Mouse (Mus musculus) urinary bladder, adult 2 months (tissue): ENCODE measurements around the gene Lsm6. TPM values are rescaled to one million over a fixed set of nuclear protein-coding genes. Genes with fewer than 3 reads are reported as not detected.
"Not testable (repeated sequence)": the region's sequence is repeated elsewhere in the genome, so short reads cannot be mapped to it uniquely, and the experiment has no call there.

Experiments used
- DNase-seq: peaks from one replicate; pipeline ENCODE4 v3.0.0; 2022; ENCODE audit warnings: low spot score
- polyA plus RNA-seq: library from polyadenylated mRNA; depleted of rRNA; stranded (reverse); fragments of >200 nt; gene quantifications from 2 replicates; pipeline ENCODE4 v1.2.3, GENCODE M21; 2012; rRNA removed

Gene Lsm6
- 65.2 and 68.3 TPM in 2 replicates for polyA plus RNA-seq

DNA sequence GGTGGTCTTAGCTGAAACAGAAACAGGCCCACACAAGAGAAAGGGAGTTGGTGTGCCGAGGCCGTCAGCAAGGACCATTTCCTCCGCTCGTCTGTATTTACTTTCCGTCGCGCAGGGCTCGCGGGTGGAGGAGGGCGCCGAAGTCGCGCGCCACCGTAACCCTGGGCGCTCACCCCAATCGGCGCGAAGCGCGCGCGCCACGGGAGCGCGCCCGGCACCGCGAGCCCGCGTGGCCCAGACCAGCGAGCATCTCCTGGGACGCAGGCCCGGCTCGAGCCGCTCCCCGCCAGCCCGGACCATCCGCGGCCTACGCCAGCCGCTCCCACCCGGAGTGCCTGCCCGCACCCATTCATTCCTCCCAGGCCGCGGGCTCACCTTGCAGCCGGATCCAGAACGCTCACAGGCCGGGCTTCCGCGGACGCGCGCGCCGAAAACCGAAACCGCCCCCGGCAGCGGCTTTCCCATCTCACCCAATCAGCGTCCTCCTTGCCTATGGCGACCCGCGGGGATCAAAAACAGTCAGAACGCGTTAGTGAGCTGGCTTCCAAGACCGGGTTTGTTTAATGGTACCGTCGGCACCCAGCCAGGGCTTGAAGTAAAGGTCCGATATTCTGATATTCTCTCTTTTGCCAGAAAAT lies at the start of gene Lsm6:
Lsm6 (minus strand) TSS at position 468 of the 638 bp plus-strand sequence.
- peak; percentile 99 for DNase-seq

DNA sequence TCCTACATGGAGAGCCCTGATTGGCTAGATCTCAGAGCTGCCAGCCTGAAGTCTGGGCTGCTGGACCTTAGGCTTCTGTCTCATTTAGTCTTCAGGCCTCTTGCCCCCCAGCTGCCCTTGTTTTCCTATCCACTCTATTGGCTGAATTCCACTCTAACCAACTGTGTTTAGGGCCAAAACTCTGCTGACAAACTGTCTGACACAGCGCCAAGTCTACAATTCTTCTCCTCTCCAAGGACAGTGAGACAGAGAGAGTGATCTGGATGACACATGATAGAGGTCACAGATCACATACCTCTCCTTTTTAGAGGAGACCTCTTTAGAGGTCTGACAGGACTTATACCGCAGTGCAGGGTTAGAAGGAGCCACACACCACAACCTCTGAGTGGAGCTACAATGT lies 46.1 kb upstream of the Lsm6 start:
- no peak for DNase-seq

DNA sequence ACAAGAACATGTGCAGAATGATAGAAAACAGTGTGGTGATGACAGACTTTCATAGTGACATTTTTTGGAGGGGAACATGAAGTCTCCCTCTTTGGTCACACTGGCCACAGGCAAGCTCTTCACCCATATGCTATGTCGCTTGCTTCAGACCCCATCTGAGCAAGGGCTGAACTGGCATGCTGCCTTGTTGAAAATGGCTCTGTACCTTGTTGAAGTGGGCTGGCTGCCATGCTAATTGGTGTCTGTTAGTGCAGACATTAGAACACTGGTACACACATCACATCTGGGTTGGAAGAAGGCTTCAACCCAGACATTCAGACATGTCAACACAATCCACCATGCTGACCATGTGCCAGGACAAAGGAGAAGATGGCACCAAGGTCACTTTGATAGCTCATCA lies 42.1 kb upstream of the Lsm6 start:
- DNase-seq, result no peak

DNA sequence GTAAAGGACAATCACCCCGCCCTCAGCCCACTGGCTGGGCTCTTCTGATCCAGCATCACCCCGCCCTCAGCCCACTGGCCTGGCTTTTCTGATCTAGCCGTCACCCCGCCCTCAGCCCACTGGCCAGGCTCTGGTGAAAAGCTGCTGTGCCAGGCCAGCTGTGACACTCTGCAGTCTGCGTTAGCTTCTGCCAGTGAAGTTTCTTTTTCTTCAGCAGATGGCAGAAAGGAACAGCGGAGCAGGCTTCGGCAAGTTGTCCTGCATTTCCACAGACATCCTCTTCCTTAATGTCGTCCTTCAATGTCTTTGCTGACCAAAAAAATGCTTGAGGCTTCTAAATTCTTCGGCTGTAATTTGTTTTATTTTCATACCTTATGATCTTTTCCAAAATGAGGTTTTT lies 41.1 kb upstream of the Lsm6 start:
- no peak for DNase-seq

DNA sequence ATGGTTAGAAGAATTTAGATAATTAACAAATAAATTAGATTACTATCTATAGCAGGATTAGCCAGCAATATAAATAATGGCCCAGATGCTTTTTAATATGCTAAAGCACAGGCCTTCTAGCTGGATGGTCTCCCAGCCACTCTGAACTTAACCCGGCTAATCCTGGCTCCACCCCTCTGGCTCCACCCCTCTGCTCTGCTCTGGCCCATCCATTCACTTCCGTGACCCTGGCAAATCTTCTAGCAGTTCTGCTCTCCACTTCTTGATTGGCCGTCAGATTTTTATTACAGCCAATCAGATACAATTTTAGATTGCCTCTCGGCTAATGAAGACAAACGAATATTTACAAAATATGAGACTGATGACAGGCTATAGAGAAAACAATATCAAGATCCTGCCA lies 39.8 kb upstream of the Lsm6 start:
- no peak for DNase-seq

DNA sequence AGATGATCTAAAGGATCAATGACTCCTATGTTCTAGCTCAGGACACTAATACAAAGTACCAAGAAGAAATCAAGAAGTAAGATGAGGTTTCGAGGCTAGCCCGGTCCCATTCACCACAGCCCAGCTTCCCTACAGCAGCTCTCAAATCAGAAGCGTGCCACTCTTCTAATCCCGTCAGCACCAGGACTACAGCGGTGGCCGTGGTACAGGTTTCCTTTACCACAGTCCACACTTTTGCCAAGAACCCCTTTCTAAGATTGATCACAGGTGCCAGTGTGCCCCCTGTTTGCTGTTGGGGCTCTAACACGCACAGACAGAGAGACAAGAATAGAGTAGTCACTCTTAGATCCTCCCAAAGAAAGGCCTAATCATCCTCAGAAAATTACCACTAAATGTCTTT lies 36.5 kb upstream of the Lsm6 start:
- DNase-seq, result no peak

DNA sequence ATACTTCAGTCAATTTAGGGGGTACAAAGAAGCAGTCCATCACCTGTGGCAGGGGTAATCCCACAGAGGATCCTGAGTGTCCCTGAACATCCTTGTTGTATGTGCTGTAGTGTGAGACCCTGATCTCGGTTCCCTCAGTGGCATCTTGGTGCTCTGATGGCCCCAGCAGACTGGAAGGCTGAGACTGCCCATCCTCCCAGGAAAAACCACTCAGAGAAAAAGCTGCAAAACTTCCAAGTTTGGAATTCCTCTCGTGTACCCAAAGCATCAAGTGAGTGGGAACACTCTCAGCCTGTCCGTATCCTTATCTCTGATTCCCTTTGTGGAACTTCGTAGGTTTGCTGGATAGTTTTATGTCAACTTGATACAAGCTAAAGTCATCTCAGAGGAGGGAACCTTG lies 31.3 kb upstream of the Lsm6 start:
- no peak for DNase-seq

DNA sequence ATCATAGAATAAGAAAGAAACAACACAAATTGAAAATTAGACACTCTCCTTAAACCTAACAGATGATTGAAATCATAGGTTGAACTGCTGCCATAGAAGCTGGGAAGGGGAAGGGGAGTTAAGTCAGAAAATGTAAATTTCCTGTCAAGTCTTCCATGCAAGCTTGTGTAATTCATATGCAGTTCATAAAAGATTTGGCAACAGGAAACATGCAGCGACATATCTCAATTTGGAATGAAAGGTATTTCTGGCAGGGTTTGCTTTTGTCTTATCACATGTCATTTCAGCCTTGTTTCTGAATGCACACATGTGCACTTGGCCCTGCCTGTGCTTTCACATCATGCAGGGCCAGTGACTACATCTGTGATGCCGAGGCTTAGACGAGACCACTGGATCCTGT lies 26.3 kb upstream of the Lsm6 start:
- no peak for DNase-seq

DNA sequence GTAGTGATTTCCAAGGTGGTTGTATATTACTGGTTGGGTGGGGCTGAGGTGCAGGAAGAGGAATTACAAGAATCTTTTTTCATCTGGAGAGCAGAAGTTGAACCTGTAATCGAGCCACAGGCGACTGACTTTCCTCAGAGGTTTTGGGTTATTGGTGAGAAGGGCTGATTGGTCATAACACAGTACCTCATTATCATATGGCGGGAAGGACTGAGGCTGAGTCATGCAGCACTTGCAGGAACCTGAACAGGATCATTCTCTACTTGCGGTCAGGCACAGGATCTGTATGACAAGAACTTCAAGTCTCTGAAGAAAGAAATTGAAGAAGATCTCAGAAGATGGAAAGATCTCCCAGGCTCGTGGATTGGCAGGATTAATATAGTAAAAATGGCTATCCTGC lies 23.6 kb upstream of the Lsm6 start:
- DNase-seq, result no peak

DNA sequence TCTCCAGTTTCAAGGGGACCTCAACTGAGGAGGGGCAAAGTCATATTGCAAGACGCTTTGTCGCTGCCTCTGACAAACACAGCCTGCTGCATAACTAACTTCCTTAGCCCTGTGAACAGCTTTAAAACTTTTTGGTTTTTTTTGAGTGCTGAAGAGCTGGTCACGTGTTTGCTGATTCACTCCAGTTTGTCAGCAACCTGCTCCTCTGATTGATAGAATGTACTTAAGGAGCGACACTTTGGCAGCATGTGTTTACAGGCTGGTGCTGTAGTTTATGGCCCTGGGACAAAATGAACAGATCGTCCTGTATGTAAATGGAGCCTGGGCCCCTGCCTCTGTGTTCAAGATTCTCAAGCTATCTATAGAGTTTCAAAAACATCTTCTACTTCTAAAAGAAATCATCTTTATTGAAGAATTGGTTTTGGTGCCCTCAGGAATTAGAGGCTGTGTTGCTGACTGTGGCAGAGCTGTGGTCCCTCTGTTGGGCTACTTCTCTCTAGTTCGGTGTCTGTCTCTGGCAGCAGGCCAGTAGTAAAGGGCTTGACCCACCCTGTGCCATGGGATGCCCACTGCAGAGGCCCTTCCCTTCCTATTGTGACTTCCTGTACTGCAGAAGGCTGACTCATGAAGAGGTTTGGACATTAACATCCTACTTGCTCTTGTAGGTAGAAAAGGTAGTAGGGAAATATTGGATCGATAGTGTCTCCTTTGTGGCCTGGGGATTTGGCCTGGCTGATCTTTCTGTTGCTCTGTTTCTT lies 17.9 kb upstream of the Lsm6 start:
- DNase-seq, result no peak

DNA sequence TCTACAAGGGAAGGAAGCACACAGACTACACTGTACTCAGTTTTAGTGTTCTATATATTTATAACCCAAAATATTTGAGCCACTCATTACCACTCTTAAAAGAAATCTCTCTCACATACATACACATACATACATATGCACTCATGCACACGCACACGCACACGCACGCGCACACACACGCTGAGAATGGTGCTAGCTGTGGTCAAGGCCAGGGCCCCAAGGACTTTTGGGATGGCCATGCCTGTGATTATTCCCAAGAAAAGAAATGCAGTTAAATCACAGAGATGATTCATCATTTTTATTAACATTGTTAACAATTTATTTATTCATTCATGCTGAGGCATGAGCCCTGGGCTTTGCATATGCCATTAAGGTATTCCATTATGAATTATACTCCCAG lies 15.2 kb upstream of the Lsm6 start:
- DNase-seq, result no peak

DNA sequence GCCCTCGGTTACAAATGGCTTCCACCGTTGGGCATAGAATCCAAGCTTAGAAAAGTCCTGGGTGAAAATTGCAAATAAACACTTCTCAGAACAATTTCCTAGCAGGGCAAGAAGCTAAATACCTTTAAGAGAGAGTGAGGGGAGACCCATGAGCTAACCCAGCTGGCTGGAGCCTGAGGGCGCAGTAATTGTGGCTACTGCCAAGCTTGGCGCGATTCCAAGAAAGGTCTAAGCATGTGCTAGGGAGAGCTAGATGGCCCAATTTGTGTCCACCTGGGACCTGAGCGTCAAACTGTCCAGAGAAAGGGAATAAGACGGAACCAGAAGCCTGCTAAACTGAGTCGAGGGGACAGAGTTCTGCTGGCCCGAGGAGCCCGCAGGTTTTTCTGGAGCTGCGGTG lies 7.5 kb upstream of the Lsm6 start:
- no peak for DNase-seq

DNA sequence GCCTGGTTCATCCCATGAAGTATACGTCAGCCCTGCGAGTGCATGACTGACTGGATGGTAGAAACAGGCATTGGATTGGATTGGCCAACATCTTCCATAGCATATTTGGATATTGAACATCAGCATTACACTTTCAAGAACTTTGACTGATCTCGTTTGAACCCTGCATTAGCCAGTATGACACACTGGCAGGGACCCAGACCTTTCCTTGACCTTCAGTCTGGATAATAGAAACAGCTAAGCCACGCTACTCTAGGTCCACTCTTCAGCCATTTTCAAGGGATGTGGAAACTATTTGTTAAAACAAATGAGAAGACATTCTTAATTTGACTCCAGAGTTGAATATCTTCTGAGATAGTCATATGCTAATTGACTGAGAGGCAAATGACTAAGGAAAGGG lies 3.6 kb upstream of the Lsm6 start:
- no peak for DNase-seq

DNA sequence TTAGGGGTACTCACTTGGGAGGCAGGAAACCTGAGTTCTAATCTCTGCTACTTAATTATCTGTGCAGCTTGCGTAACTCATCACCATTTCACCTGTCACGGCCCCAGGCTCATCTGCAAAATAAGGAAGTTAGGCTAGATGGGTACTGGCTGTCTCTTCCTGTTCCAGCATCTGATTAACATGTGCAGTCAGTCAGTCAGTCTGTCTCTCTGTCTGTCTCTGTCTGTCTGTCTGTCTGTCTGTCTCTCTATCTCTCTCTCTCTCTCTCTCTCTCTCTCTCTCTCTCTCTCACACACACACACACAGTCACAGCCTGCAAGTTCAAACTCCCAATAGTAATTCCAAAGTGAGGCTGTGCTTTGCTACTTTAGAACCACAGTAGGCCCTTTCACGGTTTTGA lies 967 bp downstream of the Lsm6 start:
- not testable (repeated sequence) for DNase-seq

DNA sequence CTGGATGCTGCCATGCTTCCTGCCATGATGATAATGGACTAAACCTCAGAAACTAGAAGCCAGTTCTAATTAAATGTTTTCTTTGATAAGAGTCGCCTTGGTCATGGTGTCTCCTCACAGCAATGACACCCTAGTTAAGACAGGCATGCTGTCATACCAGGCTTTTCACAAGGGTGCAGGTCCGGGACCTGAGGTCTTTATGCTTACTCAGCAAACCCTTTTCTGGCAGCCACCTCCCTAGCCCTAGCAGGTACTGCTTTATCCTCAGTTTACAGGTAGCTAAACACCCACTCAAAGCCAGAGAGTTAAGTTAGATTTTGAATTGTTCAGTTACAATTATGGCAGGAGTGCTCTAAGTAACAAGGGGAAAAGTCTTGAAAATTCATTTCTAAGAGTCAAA lies 6.2 kb downstream of the Lsm6 start:
- no peak for DNase-seq

DNA sequence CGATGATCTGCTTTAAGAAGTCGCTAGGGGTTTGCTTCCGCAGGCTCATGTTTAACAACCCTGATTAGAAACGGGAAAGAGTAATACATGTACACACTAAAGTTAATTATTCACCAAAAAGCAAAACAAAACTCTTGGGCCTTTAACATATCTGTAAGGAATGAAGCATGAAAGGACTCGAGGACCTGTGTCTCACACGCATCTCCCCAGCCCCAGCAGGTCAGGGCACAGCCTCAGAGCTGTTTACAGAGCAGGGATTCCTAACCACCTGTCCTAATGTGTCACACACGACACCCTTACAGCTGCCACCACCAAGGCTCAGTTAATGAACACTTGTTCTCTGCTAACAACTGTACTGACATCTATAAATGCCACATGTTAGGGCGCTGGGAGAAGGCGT lies 7.9 kb downstream of the Lsm6 start:
- no peak for DNase-seq

DNA sequence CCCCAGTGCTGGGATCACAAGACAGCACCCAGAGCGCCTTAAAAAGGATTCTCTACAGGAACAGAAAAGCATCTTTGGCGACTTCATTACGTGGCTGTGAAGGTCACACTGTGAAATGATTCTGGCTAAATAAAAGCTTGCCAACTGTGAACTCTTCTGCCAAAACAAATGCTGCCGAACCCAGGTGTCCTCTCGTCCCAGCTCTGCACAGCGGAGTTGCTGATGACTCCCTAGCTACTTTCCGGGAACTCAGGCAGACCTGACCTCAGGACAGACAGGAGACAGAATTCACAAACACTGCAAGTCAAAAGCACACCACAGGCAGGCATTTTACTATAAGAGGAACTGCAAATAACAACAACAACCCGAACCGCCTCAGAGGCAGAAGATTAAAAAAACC lies 8.5 kb downstream of the Lsm6 start:
- DNase-seq, result no peak

DNA sequence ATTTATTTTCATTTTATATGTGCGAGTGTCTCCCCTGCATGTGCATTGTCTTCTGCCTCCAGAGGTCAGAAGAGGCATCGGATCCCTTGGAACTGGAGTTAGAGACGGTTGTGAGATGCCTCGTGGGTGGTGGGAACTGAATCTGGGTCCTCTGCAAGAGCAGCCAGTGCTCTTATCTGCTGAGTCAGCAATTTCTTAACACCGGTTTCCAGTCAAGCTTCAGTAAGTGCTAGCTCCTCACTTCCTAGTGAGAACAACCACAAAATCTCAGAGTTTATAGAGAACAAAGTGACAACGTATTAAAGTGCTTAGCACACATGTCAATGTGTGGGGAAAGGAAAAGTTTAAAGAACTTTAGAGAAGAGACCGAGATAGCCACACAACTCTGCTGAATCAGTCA lies 9.2 kb downstream of the Lsm6 start:
- no peak for DNase-seq

DNA sequence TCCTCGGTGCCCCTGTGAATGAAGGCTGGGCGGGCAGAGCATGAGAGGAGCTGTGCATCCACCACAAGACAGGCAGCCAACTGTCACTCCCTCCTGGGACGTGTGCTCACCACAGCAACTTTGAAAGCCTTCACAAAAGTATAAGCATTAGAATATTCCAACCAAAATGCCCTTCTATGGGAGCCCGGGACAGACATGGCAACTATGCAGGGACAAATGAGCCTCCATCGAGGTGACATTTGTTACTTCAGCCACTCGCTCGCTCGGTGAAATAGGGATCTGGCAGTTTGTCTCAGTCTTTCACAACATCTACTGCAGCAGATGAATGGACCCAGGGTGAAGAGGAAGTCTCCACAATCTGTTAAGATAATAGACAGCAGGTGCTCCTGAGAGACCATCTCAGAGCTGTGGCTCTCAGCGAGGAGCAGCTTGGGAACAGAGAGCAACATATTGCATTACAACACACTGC lies 10.7 kb downstream of the Lsm6 start:
- DNase-seq, result no peak

DNA sequence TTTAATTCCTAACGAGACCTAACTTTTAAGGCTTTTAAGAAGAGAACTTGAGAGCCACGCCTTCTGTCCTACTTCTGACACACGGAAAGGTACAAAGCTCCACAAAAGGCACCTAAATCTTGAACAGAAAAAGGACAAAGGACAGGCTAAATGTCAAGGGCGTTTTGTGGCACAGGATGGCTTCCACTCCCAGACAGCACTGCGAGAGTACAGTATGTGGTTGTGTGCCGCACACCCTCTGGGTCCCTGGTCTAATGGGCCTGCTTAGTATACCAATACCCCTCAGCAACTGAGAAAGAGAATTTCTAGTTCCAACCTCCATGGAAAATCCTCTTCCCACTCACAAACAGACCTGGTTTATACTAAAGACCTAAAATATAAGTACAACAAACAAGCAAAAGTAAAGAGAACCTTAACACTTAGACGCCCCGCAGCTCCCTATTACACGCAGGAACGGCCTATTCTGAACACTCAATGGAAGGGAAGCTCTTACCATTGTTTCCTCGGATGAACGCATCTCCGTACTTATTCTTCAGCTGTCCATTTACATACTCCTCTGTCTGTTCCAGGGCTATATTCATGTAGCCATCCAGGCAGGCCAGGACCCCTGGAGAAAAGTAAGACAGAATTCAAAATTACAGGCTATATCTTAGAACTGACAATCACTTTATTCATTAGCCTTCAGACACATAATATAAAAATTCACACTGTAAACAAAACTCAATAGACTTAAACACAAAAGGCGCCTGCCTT lies 11.3 kb downstream of the Lsm6 start:
- DNase-seq, result no peak

DNA sequence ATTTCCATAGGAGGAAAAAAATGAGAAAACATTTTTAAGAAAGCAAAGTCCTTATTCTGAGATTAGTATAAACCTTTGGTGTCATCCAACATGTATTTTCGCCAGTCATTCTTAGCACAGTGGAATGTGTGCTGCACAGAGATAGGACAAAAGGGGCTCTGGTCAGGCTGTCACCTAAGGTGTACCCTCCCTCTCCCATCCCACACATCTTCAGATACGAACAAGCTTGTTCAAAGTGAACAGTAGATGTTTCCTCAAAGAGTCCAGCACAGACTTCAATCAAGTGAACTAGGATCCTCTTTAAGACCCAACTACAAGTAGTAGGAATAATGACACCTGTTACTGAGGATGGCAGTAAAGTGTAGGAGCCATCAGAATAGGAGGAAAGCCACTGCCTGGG lies 12.1 kb downstream of the Lsm6 start:
- no peak for DNase-seq

DNA sequence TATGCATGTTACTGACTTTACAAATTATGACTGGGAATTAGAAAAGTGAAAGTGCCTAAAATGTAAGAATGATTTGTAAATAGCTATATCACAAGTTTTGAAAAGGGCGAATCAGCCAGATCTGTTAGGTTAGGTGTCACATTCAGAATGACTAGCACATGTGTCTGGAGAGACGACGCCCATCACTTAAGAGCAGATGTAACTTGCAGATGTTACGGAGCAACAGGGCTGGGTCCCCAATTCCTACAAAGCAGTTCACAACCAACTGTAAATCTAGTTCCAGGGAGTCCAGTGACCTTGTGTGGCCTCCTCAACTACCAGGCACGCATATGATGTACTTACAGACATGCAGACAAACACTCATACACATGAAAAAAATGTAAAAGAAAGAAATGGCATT lies 12.5 kb downstream of the Lsm6 start:
- no peak for DNase-seq

DNA sequence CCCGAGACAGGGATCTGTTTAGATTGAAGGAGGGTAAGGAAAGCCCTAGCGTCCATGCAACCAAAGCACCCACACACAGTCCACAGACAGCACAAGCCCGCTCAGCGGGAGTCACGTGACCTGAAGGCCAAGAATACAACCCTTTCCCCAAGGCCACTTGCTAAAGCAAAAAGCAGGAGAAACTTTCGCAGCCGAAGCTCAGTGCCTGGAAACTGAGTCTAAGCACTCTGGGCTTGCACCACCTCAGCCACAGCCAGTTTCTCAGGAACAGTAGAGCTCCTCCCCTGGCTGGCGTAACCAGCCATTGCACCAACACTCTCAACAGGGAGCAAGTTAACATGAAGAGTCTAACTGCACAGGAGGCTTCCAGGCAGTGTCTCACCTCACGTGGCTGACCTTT lies 13.7 kb downstream of the Lsm6 start:
- no peak for DNase-seq
